Mouse (Mus musculus) adrenal gland, adult 18-20 months (tissue): ENCODE data around the gene Pnmal2. TPM values are rescaled to one million over a fixed set of nuclear protein-coding genes. Genes with fewer than 3 reads are reported as not detected.

ENCODE experiments used
- DNase-seq, 2 experiments: peaks; one replicate each; pipeline ENCODE4 v3.0.0; 2021 to 2022; ENCODE audit warnings: low spot score in 2 of 2
- total RNA-seq, 2 experiments: library from RNA; stranded (reverse); gene quantifications; 1 replicate in 1 of 2; 2 replicates in 1 of 2; pipeline ENCODE4 v1.2.3; 2021

Gene Pnmal2
- total RNA-seq, 2 experiments from 2014 or later: 24.4 to 33.3 TPM

- no peak for DNase-seq
Measured at GRCm38 (mm10) chr7:16916342-16917265, 27.9 kb upstream of the Pnmal2 start.

- no peak for DNase-seq
Measured at GRCm38 (mm10) chr7:16917447-16917846, 27.0 kb upstream of the Pnmal2 start.

GRCm38 (mm10) chr7:16918014-16918413 lies 26.5 kb upstream of the Pnmal2 start:
- DNase-seq: no peak

- no peak for DNase-seq
Measured at GRCm38 (mm10) chr7:16918670-16919069, 25.8 kb upstream of the Pnmal2 start.

- no peak for DNase-seq
Measured at GRCm38 (mm10) chr7:16919395-16920149, 24.9 kb upstream of the Pnmal2 start.

GRCm38 (mm10) chr7:16920150-16920579 lies 24.3 kb upstream of the Pnmal2 start:
- DNase-seq: no peak

- DNase-seq: no peak
Measured at GRCm38 (mm10) chr7:16920818-16921791, 23.4 kb upstream of the Pnmal2 start.

- DNase-seq: no peak
Measured at GRCm38 (mm10) chr7:16921881-16922335, 22.6 kb upstream of the Pnmal2 start.

GRCm38 (mm10) chr7:16922360-16922973 lies 22.0 kb upstream of the Pnmal2 start:
- no peak for DNase-seq

- no peak for DNase-seq
Measured at GRCm38 (mm10) chr7:16923283-16924036, 21.0 kb upstream of the Pnmal2 start.

GRCm38 (mm10) chr7:16924037-16924834 lies 20.2 kb upstream of the Pnmal2 start, which contains the start of gene Calm3:
Gene Calm3, minus strand, starts transcription at chr7:16924114.
- DNase-seq: peak; percentile 98

- DNase-seq: no peak
Measured at GRCm38 (mm10) chr7:16928341-16928740, 16.1 kb upstream of the Pnmal2 start.

GRCm38 (mm10) chr7:16930850-16931249 lies 13.6 kb upstream of the Pnmal2 start:
- no peak for DNase-seq

GRCm38 (mm10) chr7:16931968-16932627 lies 12.4 kb upstream of the Pnmal2 start:
- DNase-seq: peak; percentile 81 to 83

- no peak for DNase-seq
Measured at GRCm38 (mm10) chr7:16932704-16933577, 11.5 kb upstream of the Pnmal2 start.

GRCm38 (mm10) chr7:16937312-16937711 lies 7.2 kb upstream of the Pnmal2 start:
- no peak for DNase-seq
